Mouse (Mus musculus): ENCODE measurements at regions not wholly inside any gene's neighbourhood (a gene's known extent, or its start where the extent isn't known, plus 50 kb on each side); places are given as distances from the start of the nearest gene placed in this dataset.

DNA sequence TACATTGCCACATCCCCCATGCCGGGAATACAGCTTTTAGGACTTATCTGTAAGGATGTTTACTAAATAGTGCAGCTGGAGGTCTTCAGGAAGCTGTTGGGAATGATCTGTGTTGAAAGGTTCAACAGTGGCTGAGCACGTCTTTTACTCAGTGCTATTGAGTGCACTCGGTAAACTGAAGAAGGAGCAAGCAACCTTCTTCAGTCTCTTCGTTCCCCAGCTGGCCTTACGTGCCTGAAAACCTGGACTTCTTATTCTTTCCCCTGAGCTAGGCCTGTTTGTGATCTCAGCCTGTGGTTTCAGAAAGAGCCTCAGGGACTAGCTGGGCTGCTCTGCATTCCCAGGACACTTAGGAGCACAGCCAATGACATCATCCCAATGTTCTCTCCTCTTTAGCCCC lies 51.2 kb upstream of the Rhox5 start:
- WGBS, result 36% methylated on average over 5 of the region's 5 CpGs
- Histone ChIP-seq H3K4me1 (no peaks in the 10 kb centered on the region), H3K27me3 (ENCODE audit: insufficient read depth, poor library complexity, severe bottlenecking) (no peaks in the 10 kb centered on the region), H3K9me3 (no peaks in the 10 kb centered on the region), H3K27ac (no peak overlapping the region), H3K36me3 (no peaks in the 10 kb centered on the region), H3K4me3 (no peak overlapping the region)
- DNase-seq (ENCODE audit: low spot score), result peak; percentile 70

GRCm38 (mm10) chrX:37754385-37754784 lies 50.3 kb upstream of the Rhox5 start:
- Histone ChIP-seq H3K27me3 (ENCODE audit: insufficient read depth, poor library complexity, severe bottlenecking) (no peaks in the 10 kb centered on the region), H3K27ac (no peak overlapping the region), H3K4me1 (no peaks in the 10 kb centered on the region), H3K4me3 (no peak overlapping the region), H3K9me3 (no peaks in the 10 kb centered on the region), H3K36me3 (no peaks in the 10 kb centered on the region)
- WGBS, result 71% methylated on average over 8 of the region's 8 CpGs
- DNase-seq (ENCODE audit: low spot score), result no peak

Measured in heart, embryonic 10.5 days (tissue).